Mouse (Mus musculus) ES-Bruce4 (cell line): ENCODE data around the gene Rusc2.

Source experiments
- CTCF ChIP-seq: IDR thresholded peaks from one replicate; pipeline ENCODE4 v1.8.1; 2011; ENCODE audit warnings: low read depth, low read length
- EP300 ChIP-seq: IDR thresholded peaks from 2 replicates; pipeline ENCODE4 v1.6.1; 2011; ENCODE audit warnings: low read depth, low read length; ENCODE audit not compliant: insufficient read depth
- POLR2A ChIP-seq: IDR thresholded peaks from one replicate; pipeline ENCODE4 v1.8.1; 2011; ENCODE audit warnings: low read length; ENCODE audit not compliant: insufficient read depth

GRCm38 (mm10) chr4:43364914-43365560 lies 16.7 kb upstream of the Rusc2 start:
- TF ChIP-seq POLR2A (no peak), CTCF (no peak), EP300 (no peak)
